Mouse (Mus musculus): ENCODE results near the gene Gm20489.

The Gm20489 gene

GRCm38 (mm10) chrX:101268755-101269124 lies at the start of gene Gm20489:
TSS of gene Gm20489 (minus strand) at chrX:101269023.
- DNase-seq = no peak

GRCm38 (mm10) chrX:101313625-101314359 lies 45.0 kb upstream of the Gm20489 start:
- DNase-seq = peak; percentile 76

GRCm38 (mm10) chrX:101309299-101309698 lies 40.5 kb upstream of the Gm20489 start:
- DNase-seq = no peak

GRCm38 (mm10) chrX:101304646-101305045 lies 35.8 kb upstream of the Gm20489 start:
- DNase-seq = no peak

- DNase-seq = no peak
Observed at GRCm38 (mm10) chrX:101301654-101302053, 32.8 kb upstream of the Gm20489 start.

GRCm38 (mm10) chrX:101300427-101301030 lies 31.7 kb upstream of the Gm20489 start:
- no peak for DNase-seq

GRCm38 (mm10) chrX:101299473-101300426 lies 30.9 kb upstream of the Gm20489 start:
- no peak for DNase-seq

GRCm38 (mm10) chrX:101299055-101299454 lies 30.2 kb upstream of the Gm20489 start, which contains the start of gene Nlgn3:
TSS of gene Nlgn3 (plus strand) at chrX:101299168.
- DNase-seq = peak; percentile 38

- DNase-seq = no peak
Observed at GRCm38 (mm10) chrX:101290111-101290510, 21.3 kb upstream of the Gm20489 start.

- no peak for DNase-seq
Observed at GRCm38 (mm10) chrX:101289037-101289436, 20.2 kb upstream of the Gm20489 start.

GRCm38 (mm10) chrX:101288432-101288831 lies 19.6 kb upstream of the Gm20489 start:
- DNase-seq = no peak

GRCm38 (mm10) chrX:101287543-101287942 lies 18.7 kb upstream of the Gm20489 start:
- no peak for DNase-seq

- DNase-seq = no peak
Observed at GRCm38 (mm10) chrX:101285953-101286670, 17.3 kb upstream of the Gm20489 start.

GRCm38 (mm10) chrX:101285534-101285933 lies 16.7 kb upstream of the Gm20489 start:
- DNase-seq = no peak

- no peak for DNase-seq
Observed at GRCm38 (mm10) chrX:101282813-101283212, 14.0 kb upstream of the Gm20489 start.

- DNase-seq = peak; percentile 79
Observed at GRCm38 (mm10) chrX:101273875-101274738, 5.3 kb upstream of the Gm20489 start, which contains the start of gene Med12. TSS of gene Med12 (plus strand) at chrX:101274030.

- DNase-seq = no peak
Observed at GRCm38 (mm10) chrX:101273410-101273809, 4.6 kb upstream of the Gm20489 start.

- DNase-seq = no peak
Observed at GRCm38 (mm10) chrX:101268025-101268754, 633 bp downstream of the Gm20489 start, which contains the start of gene Il2rg. TSS of gene Il2rg (minus strand) at chrX:101268255.

GRCm38 (mm10) chrX:101266631-101267030 lies 2.2 kb downstream of the Gm20489 start:
- DNase-seq = no peak

- DNase-seq = no peak
Observed at GRCm38 (mm10) chrX:101263892-101264291, 4.9 kb downstream of the Gm20489 start, which contains the start of gene Gm614. TSS of gene Gm614 (minus strand) at chrX:101263992.

Measured in right cerebral cortex, postnatal 25 days (tissue).